In genomic region chr3:52601011-52601745, GRCm38 (mm10) we compare ENCODE assay signal across 9 mouse cellular contexts.
DNase-seq lines count a peak whose midpoint lies in the region; ATAC-seq and TF ChIP-seq lines count a peak whose summit lies in the region.
"Had no signal": no experiment of that assay in that cellular context is flagged by ENCODE, and none has a peak within 500 bp of the region (broad histone marks: within the 10 kb centered on the region; RNA-seq: fewer than 3 reads in every experiment).

No protein-coding gene starts in this region.

- no peaks in the 10 kb centered on the region for H3K27me3 ChIP-seq in midbrain, postnatal 0 days (ENCODE audit: insufficient read depth, low read length)
- H3K27me3 ChIP-seq in midbrain, embryonic 16.5 days (ENCODE audit: control insufficient read depth, insufficient read depth, low read depth, low read length): no peaks in the 10 kb centered on the region
- H3K27me3 ChIP-seq in hindbrain, embryonic 16.5 days (replicated peaks; ENCODE audit: control insufficient read depth, insufficient read depth, low read length): no peaks in the 10 kb centered on the region
- H3K27me3 ChIP-seq: Patski had no signal

- no peak for TF ChIP-seq POLR2A in lung, adult 2 months (IDR thresholded peaks at IDR 0.05; ENCODE audit: borderline replicate concordance, extremely low read depth, low read depth, low read length)

- intact Hi-C loops in heart, postnatal 36 days (cut with DNase I): loop anchor here (5.0 kb wide), 1 partner anchor 339 kb away; no protein-coding TSS in a partner anchor

- no peak overlapping the region for H3K4me2 ChIP-seq in midbrain, postnatal 0 days (ENCODE audit: low read depth, low read length, poor library complexity, severe bottlenecking)
- no peak overlapping the region for H3K4me2 ChIP-seq in midbrain, embryonic 16.5 days (ENCODE audit: low read length)
- H3K4me2 ChIP-seq in hindbrain, embryonic 16.5 days (ENCODE audit: low read length): no peak overlapping the region

- no peak overlapping the region for H3K27ac ChIP-seq in midbrain, postnatal 0 days (ENCODE audit: low read depth, low read length)
- no peak overlapping the region for H3K27ac ChIP-seq in midbrain, embryonic 16.5 days (ENCODE audit: low read length)
- no peak overlapping the region for H3K27ac ChIP-seq in hindbrain, embryonic 16.5 days (ENCODE audit: low read depth, low read length)

- no peaks in the 10 kb centered on the region for H3K36me3 ChIP-seq in midbrain, postnatal 0 days (ENCODE audit: insufficient read depth, low read length)
- no peaks in the 10 kb centered on the region for H3K36me3 ChIP-seq in midbrain, embryonic 16.5 days (ENCODE audit: control insufficient read depth, insufficient read depth, low read length)
- H3K36me3 ChIP-seq in hindbrain, embryonic 16.5 days (ENCODE audit: control insufficient read depth, insufficient read depth, low read length): no peaks in the 10 kb centered on the region

- no peaks in the 10 kb centered on the region for H3K4me1 ChIP-seq in midbrain, postnatal 0 days (ENCODE audit: insufficient read depth, low read length)
- no peaks in the 10 kb centered on the region; the same call in 1 of the 2 replicates for H3K4me1 ChIP-seq in midbrain, embryonic 16.5 days (ENCODE audit: control insufficient read depth, insufficient read depth, low read length)
- H3K4me1 ChIP-seq in lung, adult 2 months (ENCODE audit: control insufficient read depth, insufficient read depth, low read length): no peaks in the 10 kb centered on the region
- H3K4me1 ChIP-seq in hindbrain, embryonic 16.5 days (ENCODE audit: control insufficient read depth, insufficient read depth, low read depth, low read length): no peaks in the 10 kb centered on the region

- WGBS in midbrain, postnatal 0 days: 92% methylated on average over 21 of the region's 21 CpGs
- WGBS in midbrain, embryonic 16.5 days: 93% methylated on average over 21 of the region's 21 CpGs
- WGBS in lung, adult 2 months: 63% methylated on average over 21 of the region's 21 CpGs
- WGBS in hindbrain, embryonic 16.5 days: 81% methylated on average over 21 of the region's 21 CpGs

- peak; percentile 31 for DNase-seq in midbrain, postnatal 0 days (ENCODE audit: low spot score)
- DNase-seq in cerebellum, postnatal 36 days: peak; percentile 81 to 87
- DNase-seq in heart, postnatal 36 days: peak; percentile 87
- DNase-seq in lung, adult 2 months: peak; percentile 81
- DNase-seq in urinary bladder, postnatal 36 days (ENCODE audit: low spot score in 2 of 2): peak; percentile 57 to 87

- no peaks in the 10 kb centered on the region for H3K9me3 ChIP-seq in midbrain, postnatal 0 days (ENCODE audit: low read length)
- H3K9me3 ChIP-seq in midbrain, embryonic 16.5 days (replicated peaks; ENCODE audit: control insufficient read depth, low read length, poor library complexity, severe bottlenecking): no peaks in the 10 kb centered on the region
- H3K9me3 ChIP-seq in hindbrain, embryonic 16.5 days (ENCODE audit: control insufficient read depth, low read length): no peaks in the 10 kb centered on the region

- TF ChIP-seq CTCF in midbrain, postnatal 0 days (IDR thresholded peaks at IDR 0.05): no peak
- TF ChIP-seq CTCF in lung, adult 2 months (IDR thresholded peaks at IDR 0.05; ENCODE audit: insufficient read depth, low read length): no peak

- no peak overlapping the region for H3K4me3 ChIP-seq in midbrain, postnatal 0 days (ENCODE audit: low read depth, low read length)
- no peak overlapping the region for H3K4me3 ChIP-seq in midbrain, embryonic 16.5 days (ENCODE audit: low read depth, low read length)
- H3K4me3 ChIP-seq in lung, adult 2 months (replicated peaks; ENCODE audit: extremely low read depth, low read depth, low read length): peak overlapping the region; percentile 32
- H3K4me3 ChIP-seq in hindbrain, embryonic 16.5 days (ENCODE audit: low read length): no peak overlapping the region

- no peak for ATAC-seq in midbrain, postnatal 0 days (ENCODE audit: low FRiP score)
- no peak for ATAC-seq in midbrain, embryonic 16.5 days
- no peak for ATAC-seq in activated CD4-positive, CD25-positive, alpha-beta regulatory T cell, adult 4 months
- no peak for ATAC-seq in hindbrain, embryonic 16.5 days
- ATAC-seq: Patski had no signal

- H3K9ac ChIP-seq in midbrain, postnatal 0 days (replicated peaks; ENCODE audit: low read length, poor library complexity, severe bottlenecking): no peak overlapping the region
- H3K9ac ChIP-seq in midbrain, embryonic 16.5 days (ENCODE audit: low read depth, low read length): no peak overlapping the region
- no peak overlapping the region for H3K9ac ChIP-seq in hindbrain, embryonic 16.5 days (ENCODE audit: low read depth, low read length)

Comparison
In these comparisons a context has a peak if more than half of its experiments do, and no peak if none do; other contexts are left out.
1. DNase-seq: peak in every context shown above with its lines; median percentile 87 in heart, postnatal 36 days; 84 in cerebellum, postnatal 36 days; 81 in lung, adult 2 months; 72 in urinary bladder, postnatal 36 days; 31 in midbrain, postnatal 0 days.